8 mouse cellular contexts compared by ENCODE assay signal in genomic region chr6:146577310-146578109, GRCm38 (mm10). TPM values are rescaled to one million over a fixed set of nuclear protein-coding genes. Genes with fewer than 3 reads are reported as not detected.
DNase-seq lines count a peak whose midpoint lies in the region; ATAC-seq and TF ChIP-seq lines count a peak whose summit lies in the region.

Ints13 (minus strand) TSS chr6:146577835.

- peak within 1 kb of the TSS; percentile 96 for H3K27ac ChIP-seq in heart, embryonic 12.5 days (ENCODE audit: poor library complexity, severe bottlenecking)
- H3K27ac ChIP-seq in kidney, postnatal 0 days = peak within 1 kb of the TSS; percentile 95
- H3K27ac ChIP-seq in liver, embryonic 11.5 days (ENCODE audit: low read depth, low read length) = peak within 1 kb of the TSS; percentile 88
- H3K27ac ChIP-seq in stomach, embryonic 14.5 days (ENCODE audit: low read length) = peak within 1 kb of the TSS; percentile 96

- peak within 1 kb of the TSS; percentile 97 for H3K9ac ChIP-seq in heart, embryonic 12.5 days
- peak within 1 kb of the TSS; percentile 89 for H3K9ac ChIP-seq in kidney, postnatal 0 days (ENCODE audit: low read depth, low read length)
- peak within 1 kb of the TSS; percentile 95 for H3K9ac ChIP-seq in liver, embryonic 11.5 days (ENCODE audit: low read depth, low read length)
- H3K9ac ChIP-seq in stomach, embryonic 14.5 days (replicated peaks; ENCODE audit: low read depth, low read length) = peak within 1 kb of the TSS; percentile 87

- ATAC-seq in erythroid progenitor cell, adult 5-6 weeks (replicated peaks; ENCODE audit: low FRiP score, poor library complexity, severe bottlenecking) = peak; percentile 90
- ATAC-seq in heart, embryonic 12.5 days (ENCODE audit: insufficient number of reproducible peaks, low FRiP score) = peak; percentile 97
- peak; percentile 95 for ATAC-seq in kidney, postnatal 0 days (replicated peaks; ENCODE audit: low FRiP score, low read depth)
- peak; percentile 94 for ATAC-seq in liver, embryonic 11.5 days (replicated peaks; ENCODE audit: low FRiP score)
- peak; percentile 94 for ATAC-seq in stomach, embryonic 14.5 days (ENCODE audit: insufficient number of reproducible peaks, insufficient read depth, low FRiP score, low read depth)

- peaks cover 19% of the 10 kb centered on the region for H3K4me1 ChIP-seq in heart, embryonic 12.5 days (replicated peaks)
- H3K4me1 ChIP-seq in kidney, postnatal 0 days (replicated peaks; ENCODE audit: insufficient read depth, low read length) = 0 out of 2 replicates have a peak, but pooled peaks cover 6% of the 10 kb centered on the region
- peaks cover 17% of the 10 kb centered on the region for H3K4me1 ChIP-seq in liver, embryonic 11.5 days (replicated peaks; ENCODE audit: control insufficient read depth, insufficient read depth, low read length)
- peaks cover 20% of the 10 kb centered on the region; the same call in 1 of the 2 replicates for H3K4me1 ChIP-seq in stomach, embryonic 14.5 days (ENCODE audit: control insufficient read depth, insufficient read depth, low read length)

- WGBS in heart, embryonic 12.5 days = under 1% methylated on average over 77 of the region's 77 CpGs
- under 1% methylated on average over 77 of the region's 77 CpGs for WGBS in kidney, postnatal 0 days
- WGBS in liver, embryonic 11.5 days = under 1% methylated on average over 77 of the region's 77 CpGs
- WGBS in stomach, embryonic 14.5 days = under 1% methylated on average over 75 of the region's 77 CpGs

- H3K27me3 ChIP-seq in heart, embryonic 12.5 days (replicated peaks) = no peaks in the 10 kb centered on the region
- no peaks in the 10 kb centered on the region for H3K27me3 ChIP-seq in kidney, postnatal 0 days (ENCODE audit: insufficient read depth, low read length)
- no peaks in the 10 kb centered on the region for H3K27me3 ChIP-seq in liver, embryonic 11.5 days (replicated peaks; ENCODE audit: control insufficient read depth, insufficient read depth, low read length)
- no peaks in the 10 kb centered on the region for H3K27me3 ChIP-seq in stomach, embryonic 14.5 days (ENCODE audit: control insufficient read depth, insufficient read depth, low read length)

- H3K36me3 ChIP-seq in heart, embryonic 12.5 days = no peaks in the 10 kb centered on the region
- no peaks in the 10 kb centered on the region for H3K36me3 ChIP-seq in kidney, postnatal 0 days (ENCODE audit: insufficient read depth, low read length)
- H3K36me3 ChIP-seq in liver, embryonic 11.5 days (ENCODE audit: control insufficient read depth, insufficient read depth, low read length) = no peaks in the 10 kb centered on the region
- H3K36me3 ChIP-seq in stomach, embryonic 14.5 days (ENCODE audit: control insufficient read depth, insufficient read depth, low read length) = peaks cover 4% of the 10 kb centered on the region; the same call in 1 of the 2 replicates

- H3K4me3 ChIP-seq in heart, embryonic 12.5 days = peak within 1 kb of the TSS; percentile 95
- peak within 1 kb of the TSS; percentile 69 for H3K4me3 ChIP-seq in kidney, postnatal 0 days (replicated peaks; ENCODE audit: low read depth, low read length)
- H3K4me3 ChIP-seq in liver, embryonic 11.5 days (ENCODE audit: low read depth, low read length) = peak within 1 kb of the TSS; percentile 94
- peak within 1 kb of the TSS; percentile 82 for H3K4me3 ChIP-seq in stomach, embryonic 14.5 days (ENCODE audit: low read depth, low read length)

- peak within 1 kb of the TSS; percentile 95 for H3K4me2 ChIP-seq in heart, embryonic 12.5 days
- peak within 1 kb of the TSS; percentile 76 for H3K4me2 ChIP-seq in kidney, postnatal 0 days (ENCODE audit: low read length)
- H3K4me2 ChIP-seq in liver, embryonic 11.5 days = peak within 1 kb of the TSS; percentile 86
- H3K4me2 ChIP-seq in stomach, embryonic 14.5 days (replicated peaks; ENCODE audit: low read depth, low read length) = peak within 1 kb of the TSS; percentile 72

- no peaks in the 10 kb centered on the region for H3K9me3 ChIP-seq in heart, embryonic 12.5 days (replicated peaks)
- H3K9me3 ChIP-seq in kidney, postnatal 0 days (replicated peaks; ENCODE audit: low read length) = no peaks in the 10 kb centered on the region
- H3K9me3 ChIP-seq in liver, embryonic 11.5 days (ENCODE audit: control insufficient read depth, low read length) = no peaks in the 10 kb centered on the region
- no peaks in the 10 kb centered on the region for H3K9me3 ChIP-seq in stomach, embryonic 14.5 days (ENCODE audit: control insufficient read depth, low read depth, low read length)

- peak; percentile 12; the same call in 1 of the 2 replicates for TF ChIP-seq CTCF in kidney, postnatal 0 days (IDR thresholded peaks at IDR 0.05; ENCODE audit: low read depth)

- peak; percentile 99 for DNase-seq in CD4-positive helper T cell, adult 2 months (ENCODE audit: low read depth, low spot score)
- peak; percentile 96 for DNase-seq in brain, embryonic 18.5 days (ENCODE audit: low read depth, low spot score)
- peak; percentile 99 for DNase-seq in kidney, postnatal 0 days (ENCODE audit: low spot score)
- peak; percentile 95 for DNase-seq in liver, embryonic 11.5 days (ENCODE audit: low spot score)
- peak; percentile 99 for DNase-seq in naive thymus-derived CD4-positive, alpha-beta T cell, adult 2 months (ENCODE audit: low read depth)

RNA-seq across cellular contexts. Expression of gene Ints13, which starts in this region (rescaled TPM):
- 108 and 132 TPM in 2 replicates for total RNA-seq in erythroid progenitor cell, adult 5-6 weeks (2015; ENCODE audit: low replicate concordance)
- total RNA-seq in erythroid progenitor cell, adult 5-6 weeks (2017; ENCODE audit: low replicate concordance) = 110 and 121 TPM in 2 replicates
- polyA plus RNA-seq in heart, embryonic 12.5 days (2016; fragmentation: Nextera tagmentation; extraction: Ambion mirVana) = 57.4 and 60.5 TPM in 2 replicates
- polyA plus RNA-seq in kidney, postnatal 0 days (2015; fragmentation: Nextera tagmentation; extraction: Ambion mirVana) = 49.4 and 53.7 TPM in 2 replicates
- polyA plus RNA-seq in liver, embryonic 11.5 days (2014; fragmentation: Nextera tagmentation; extraction: Ambion mirVana) = 69.9 and 74.3 TPM in 2 replicates
- 58.0 and 58.6 TPM in 2 replicates for polyA plus RNA-seq in stomach, embryonic 14.5 days (2014; fragmentation: Nextera tagmentation; extraction: Ambion mirVana)

Comparison
In these comparisons a context has a peak if more than half of its experiments do, and no peak if none do; other contexts are left out.
1. Peak in every context shown above with its lines: DNase-seq, ATAC-seq, H3K4me3 ChIP-seq and H3K27ac ChIP-seq.